Mouse (Mus musculus) heart, postnatal 0 days (tissue): ENCODE measurements at regions not wholly inside any gene's neighbourhood (a gene's known extent, or its start where the extent isn't known, plus 50 kb on each side); places are given as distances from the start of the nearest gene placed in this dataset.

Source experiments
- CTCF ChIP-seq: IDR thresholded peaks from 2 replicates; pipeline ENCODE4 v1.5.1; 2016; ENCODE audit warnings: antibody characterized with exemption, control low read depth, low read depth
- EP300 ChIP-seq: IDR thresholded peaks from 2 replicates; pipeline ENCODE4 v1.6.1; 2016; ENCODE audit warnings: antibody characterized with exemption, low read depth

DNA sequence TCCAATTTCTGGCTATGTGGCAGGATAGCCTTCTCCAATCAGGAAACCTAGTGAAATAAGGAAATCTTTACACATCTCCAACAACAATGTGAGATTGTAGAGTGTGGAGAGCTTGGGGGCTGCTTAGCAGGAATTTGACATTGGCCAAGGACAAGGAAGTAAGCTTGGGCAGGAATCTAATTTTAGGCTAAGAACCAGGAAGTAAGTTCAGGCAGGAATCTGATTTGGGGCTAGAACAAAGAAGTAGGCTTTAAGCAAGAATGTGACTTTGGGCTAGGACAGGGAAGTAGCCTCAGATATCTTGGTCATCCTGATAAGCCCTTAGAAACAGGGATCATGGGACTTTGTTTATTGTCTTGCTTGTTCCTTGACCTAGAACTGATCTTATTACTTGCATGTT lies 117.6 kb upstream of the Hmga2 start:
- no peak for TF ChIP-seq EP300
- no peak for TF ChIP-seq CTCF
